Mouse (Mus musculus): ENCODE measurements around the gene Grm4. TPM values are rescaled to one million over a fixed set of nuclear protein-coding genes. Genes with fewer than 3 reads are reported as not detected.

Gene Grm4
- polyA plus RNA-seq (2017; shearing (Covaris generic)): not detected

DNA sequence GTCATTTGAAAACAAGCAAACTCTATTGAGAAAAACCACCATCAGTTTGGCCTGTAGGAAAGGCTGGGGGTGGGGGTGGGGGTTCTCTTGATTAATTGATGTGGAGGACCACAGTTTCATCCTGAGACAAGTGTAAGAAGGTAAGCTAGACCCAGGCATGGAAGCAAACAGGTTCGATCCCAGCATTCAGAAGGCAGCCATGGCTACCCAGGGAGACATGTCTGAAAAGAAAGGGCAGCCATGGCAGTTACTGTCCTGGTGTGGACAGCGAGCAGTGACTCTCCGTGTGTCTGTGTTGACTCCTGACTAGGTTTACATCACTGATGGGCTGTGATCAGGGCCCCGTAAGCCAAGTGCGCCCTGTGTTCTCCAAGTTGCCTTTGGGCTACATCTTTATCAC lies at the start of gene Grm4:
Gene Grm4 (minus strand): TSS at position 101 of the 400 bp plus-strand sequence.

DNA sequence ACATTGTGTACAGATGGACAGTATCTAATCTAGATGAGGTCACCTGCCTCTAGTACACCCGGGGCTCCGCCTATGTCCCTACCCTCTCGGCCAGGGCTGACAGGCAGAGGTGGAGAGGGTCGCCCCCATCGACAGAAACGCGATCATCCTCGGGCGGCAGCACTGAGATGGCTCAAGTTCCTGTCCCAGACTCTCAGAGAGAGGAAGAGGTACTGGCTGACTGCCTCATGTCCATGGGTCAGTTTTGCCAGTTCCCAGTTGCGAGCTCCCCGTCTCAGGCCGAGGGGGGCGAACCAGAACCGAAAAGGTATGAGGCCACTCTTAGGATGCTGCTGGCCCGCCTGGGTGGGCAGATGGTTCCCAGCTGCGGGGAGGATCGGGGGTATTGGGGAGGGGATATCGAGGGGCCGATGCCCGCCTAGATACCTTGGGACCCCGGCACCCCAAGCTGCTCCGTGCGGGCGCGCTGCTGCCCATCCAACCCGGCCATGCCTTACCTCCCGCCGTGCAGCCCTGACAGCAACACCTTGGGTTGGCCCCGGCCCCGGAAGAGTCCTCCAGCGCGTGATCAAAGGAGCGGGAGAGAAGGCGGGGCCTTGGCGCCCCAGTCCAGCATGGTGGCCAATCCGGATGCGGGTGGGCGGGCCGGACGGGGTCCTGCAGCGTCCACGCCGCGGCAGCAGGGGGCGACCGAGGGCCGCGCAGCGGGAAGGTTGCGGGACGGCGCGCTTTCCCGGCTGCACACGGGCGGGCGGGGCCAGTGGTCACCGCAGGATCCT lies 44.1 kb upstream of the Grm4 start, which contains the start of gene AI413582:
Gene AI413582 (minus strand): TSS at position 594 of the 779 bp plus-strand sequence.

DNA sequence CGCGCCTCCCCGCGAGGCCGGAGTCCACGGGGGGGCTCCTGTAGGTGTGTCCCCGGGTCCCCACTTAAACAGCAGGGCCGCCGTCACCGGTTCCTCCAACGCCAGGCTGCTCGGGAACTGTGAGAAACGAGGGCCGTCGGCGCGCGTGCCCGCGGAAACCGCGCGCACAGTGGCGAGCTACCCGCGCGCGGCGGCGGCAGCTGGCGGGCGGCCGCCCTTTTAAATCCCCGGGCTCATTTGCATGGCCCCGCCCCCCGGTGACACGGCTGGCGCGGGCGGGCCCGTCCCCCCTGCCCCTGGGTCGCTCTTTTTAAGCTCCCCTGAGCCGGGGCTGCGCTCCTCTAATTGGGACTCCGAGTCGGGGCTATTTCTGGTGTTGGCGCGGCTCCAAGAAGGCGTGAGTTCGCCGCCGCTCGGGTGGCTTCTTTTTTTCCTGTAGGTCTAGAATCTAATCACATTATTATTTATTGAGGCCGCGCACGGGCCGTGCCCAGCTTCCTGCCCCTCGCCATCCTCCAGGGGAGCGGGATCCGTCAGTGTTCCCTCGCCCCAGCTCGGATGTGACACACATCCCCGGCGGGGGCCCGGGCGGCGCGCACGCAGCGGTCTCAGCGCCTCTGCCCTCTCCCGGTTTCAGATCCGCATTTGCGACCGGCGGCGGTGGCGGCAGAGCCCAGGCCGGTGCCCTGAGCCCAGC lies 35.3 kb upstream of the Grm4 start, which contains the start of gene Hmga1:
Gene Hmga1 (plus strand): TSS at position 183 of the 697 bp plus-strand sequence.

Other genes starting within 250 kb of the Grm4 start
- 46.6 TPM for gene Hmga1, start 35.1 kb upstream of the Grm4 start, polyA plus RNA-seq (2017; shearing (Covaris generic))
- 67.6 TPM for gene AI413582, start 44.4 kb upstream of the Grm4 start, polyA plus RNA-seq (2017; shearing (Covaris generic))
- gene Nudt3, start 102.1 kb upstream of the Grm4 start, polyA plus RNA-seq (2017; shearing (Covaris generic)): 78.3 TPM
- not detected for gene RPS10-NUDT3, start 113.8 kb upstream of the Grm4 start, polyA plus RNA-seq (2017; shearing (Covaris generic))
- 1,396 TPM for gene Rps10, start 115.3 kb upstream of the Grm4 start, polyA plus RNA-seq (2017; shearing (Covaris generic))
- 56.2 TPM for gene Pacsin1, start 134.1 kb upstream of the Grm4 start, polyA plus RNA-seq (2017; shearing (Covaris generic))
- gene Spdef, start 207.6 kb upstream of the Grm4 start, polyA plus RNA-seq (2017; shearing (Covaris generic)): not detected